Mouse (Mus musculus) gastrocnemius, postnatal 25 days (tissue): ENCODE results near the gene Tns1. TPM values are rescaled to one million over a fixed set of nuclear protein-coding genes. Genes with fewer than 3 reads are reported as not detected.

Experiments used
- DNase-seq: peaks from one replicate; pipeline ENCODE4 v3.0.0; 2022
- total RNA-seq, 2 experiments: library from RNA; stranded (reverse); gene quantifications; 1 replicate in 1 of 2; 2 replicates in 1 of 2; pipeline ENCODE4 v1.2.3; 2021

Tns1 gene
- total RNA-seq, 2 experiments from 2014 or later, result 205 to 234 TPM

- no peak for DNase-seq
Measured at GRCm38 (mm10) chr1:74031771-74032609, 92.3 kb downstream of the Tns1 start.

- DNase-seq, result peak; percentile 75
Measured at GRCm38 (mm10) chr1:74030901-74031360, 93.3 kb downstream of the Tns1 start.

- DNase-seq, result no peak
Measured at GRCm38 (mm10) chr1:74030285-74030684, 94.0 kb downstream of the Tns1 start.

GRCm38 (mm10) chr1:74029669-74030068, 94.6 kb downstream of the Tns1 start:
- no peak for DNase-seq

GRCm38 (mm10) chr1:74028881-74029266, 95.4 kb downstream of the Tns1 start:
- DNase-seq, result peak; percentile 71

GRCm38 (mm10) chr1:74028118-74028880, 96.0 kb downstream of the Tns1 start:
- no peak for DNase-seq

GRCm38 (mm10) chr1:74027559-74028091, 96.6 kb downstream of the Tns1 start:
- peak; percentile 82 for DNase-seq

- DNase-seq, result no peak
Measured at GRCm38 (mm10) chr1:74026703-74027195, 97.5 kb downstream of the Tns1 start.

- DNase-seq, result no peak
Measured at GRCm38 (mm10) chr1:74025651-74026226, 98.5 kb downstream of the Tns1 start.

- DNase-seq, result no peak
Measured at GRCm38 (mm10) chr1:74025227-74025626, 99.0 kb downstream of the Tns1 start.

- DNase-seq, result no peak
Measured at GRCm38 (mm10) chr1:74024452-74025190, 99.6 kb downstream of the Tns1 start.

- no peak for DNase-seq
Measured at GRCm38 (mm10) chr1:74022998-74023397, 101.3 kb downstream of the Tns1 start.

- DNase-seq, result no peak
Measured at GRCm38 (mm10) chr1:74022536-74022935, 101.7 kb downstream of the Tns1 start.

- no peak for DNase-seq
Measured at GRCm38 (mm10) chr1:74020235-74020634, 104.0 kb downstream of the Tns1 start.

GRCm38 (mm10) chr1:74017399-74018172, 106.7 kb downstream of the Tns1 start:
- DNase-seq, result no peak

- DNase-seq, result no peak
Measured at GRCm38 (mm10) chr1:74016618-74017017, 107.6 kb downstream of the Tns1 start.

GRCm38 (mm10) chr1:74015513-74016234, 108.6 kb downstream of the Tns1 start:
- peak; percentile 58 for DNase-seq

- DNase-seq, result peak; percentile 87
Measured at GRCm38 (mm10) chr1:74014538-74015327, 109.5 kb downstream of the Tns1 start.
